Mouse (Mus musculus) stomach, embryonic 15.5 days (tissue): ENCODE data around the gene Gm17124. TPM values are rescaled to one million over a fixed set of nuclear protein-coding genes. Genes with fewer than 3 reads are reported as not detected.
"Not testable (repeated sequence)": the region's sequence is repeated elsewhere in the genome, so short reads cannot be mapped to it uniquely, and the experiment has no call there.

Experiments used
- ATAC-seq: fragments of 200-750 bp; cut with Nextera tagmentation; 2 replicates; pipeline ENCODE4 v1.8.0; 2017; ENCODE audit warnings: low read depth, moderate number of reproducible peaks, moderate TSS enrichment; ENCODE audit not compliant: insufficient read depth, low FRiP score
- H3K27ac ChIP-seq: fragments of 300-500 bp; sonication (generic); 2 replicates; pipeline ENCODE4 v1.5.1; 2015; ENCODE audit warnings: mild to moderate bottlenecking, inconsistent platforms
- H3K27me3 ChIP-seq: fragments of 300-500 bp; sonication (generic); replicated peaks from 2 replicates; pipeline ENCODE4 v1.6.1; 2015; ENCODE audit warnings: inconsistent platforms
- H3K36me3 ChIP-seq: fragments of 300-500 bp; sonication (generic); 2 replicates; pipeline ENCODE4 v1.6.1; 2015; ENCODE audit warnings: inconsistent platforms
- H3K4me1 ChIP-seq: fragments of 300-500 bp; sonication (generic); 2 replicates; pipeline ENCODE4 v1.6.1; 2015; ENCODE audit warnings: inconsistent platforms
- H3K4me2 ChIP-seq: fragments of 300-500 bp; sonication (generic); 2 replicates; pipeline ENCODE4 v1.6.1; 2015; ENCODE audit warnings: mild to moderate bottlenecking, inconsistent platforms
- H3K4me3 ChIP-seq: fragments of 300-500 bp; sonication (generic); replicated peaks from 2 replicates; pipeline ENCODE4 v1.5.1; 2015; ENCODE audit warnings: inconsistent platforms
- H3K9ac ChIP-seq: fragments of 300-500 bp; sonication (generic); 2 replicates; pipeline ENCODE4 v1.6.1; 2015; ENCODE audit warnings: inconsistent platforms
- H3K9me3 ChIP-seq: fragments of 300-500 bp; sonication (generic); 2 replicates; pipeline ENCODE4 v1.6.1; 2016; ENCODE audit warnings: inconsistent platforms
- WGBS: fragments of 180-500 bp; shearing (Covaris S2); methylation state at CpG from one replicate; pipeline ENCODE4 v1.1.7; 2015; 5-methylcytosine and 5-hydroxymethylcytosine counted together
- microRNA-seq: library from miRNA; unstranded; fragments of <30 nt; microRNA quantifications from one replicate; pipeline ENCODE4, GENCODE M21; 2016
- polyA plus RNA-seq: library from polyadenylated mRNA; unstranded; fragments of >200 nt; fragmentation: Nextera tagmentation; extraction: Ambion mirVana; gene quantifications from 2 replicates; pipeline ENCODE4 v1.2.1, GENCODE M21; 2015

The Gm17124 gene
- polyA plus RNA-seq: not detected in 2 replicates

DNA sequence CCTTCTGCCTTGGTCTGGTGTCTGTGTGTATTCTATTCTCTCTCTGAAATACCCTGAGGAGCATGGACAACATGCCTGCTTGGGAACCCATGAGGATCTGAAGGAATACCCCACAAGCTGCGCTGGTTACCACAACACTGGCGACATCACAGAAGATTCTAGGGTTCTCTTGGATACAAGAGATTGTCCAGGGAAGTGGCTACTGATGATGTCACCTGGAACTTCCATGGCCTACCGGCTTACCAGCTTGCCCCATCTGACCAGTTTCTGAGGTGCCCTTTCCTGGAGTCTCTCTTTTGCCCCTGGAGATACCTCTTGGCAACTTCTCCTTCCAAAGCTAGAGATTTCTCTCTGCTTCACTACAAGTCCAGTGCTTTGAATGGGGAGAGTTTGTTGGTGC is at the start of gene Gm17124:
TSS of gene Gm17124 (minus strand) at position 101 of the 400 bp plus-strand sequence.
- not testable (repeated sequence) for H3K9me3 ChIP-seq, H3K27me3 ChIP-seq, H3K4me3 ChIP-seq, H3K9ac ChIP-seq, H3K27ac ChIP-seq, H3K4me1 ChIP-seq, ATAC-seq, H3K4me2 ChIP-seq, H3K36me3 ChIP-seq
- WGBS: no CpG with 5 or more reads among the region's 3 CpGs

DNA sequence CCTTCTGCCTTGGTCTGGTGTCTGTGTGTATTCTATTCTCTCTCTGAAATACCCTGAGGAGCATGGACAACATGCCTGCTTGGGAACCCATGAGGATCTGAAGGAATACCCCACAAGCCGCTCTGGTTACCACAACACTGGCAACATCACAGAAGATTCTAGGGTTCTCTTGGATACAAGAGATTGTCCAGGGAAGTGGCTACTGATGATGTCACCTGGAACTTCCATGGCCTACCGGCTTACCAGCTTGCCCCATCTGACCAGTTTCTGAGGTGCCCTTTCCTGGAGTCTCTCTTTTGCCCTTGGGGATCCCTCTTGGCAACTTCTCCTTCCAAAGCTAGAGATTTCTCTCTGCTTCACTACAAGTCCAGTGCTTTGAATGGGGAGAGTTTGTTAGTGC is 42.1 kb upstream of the Gm17124 start, which contains the start of gene Gm3633:
TSS of gene Gm3633 (minus strand) at position 101 of the 400 bp plus-strand sequence.
- ATAC-seq, H3K4me1 ChIP-seq, H3K36me3 ChIP-seq, H3K27ac ChIP-seq, H3K9me3 ChIP-seq, H3K4me3 ChIP-seq, H3K9ac ChIP-seq, H3K4me2 ChIP-seq, H3K27me3 ChIP-seq: not testable (repeated sequence)
- 67% methylated on average over 1 of the region's 2 CpGs for WGBS

Small RNA genes lying within 50 kb of the gene (microRNA-seq; reads per million reads assigned to microRNA genes)
- gene Gm23620: not detected
- gene Gm25228: not detected

Other genes with a start within 250 kb of the Gm17124 start
- gene Gm8005, start 160.2 kb downstream of the Gm17124 start, polyA plus RNA-seq: not detected in 2 replicates
- gene Gm8011, start 136.0 kb downstream of the Gm17124 start, polyA plus RNA-seq: not detected in 2 replicates
- not detected in 2 replicates for gene Gm8020, start 97.5 kb downstream of the Gm17124 start, polyA plus RNA-seq
- not detected in 2 replicates for gene Gm8024, start 75.6 kb downstream of the Gm17124 start, polyA plus RNA-seq
- not detected in 2 replicates for gene Gm3633, start 42.0 kb upstream of the Gm17124 start, polyA plus RNA-seq
- not detected in 2 replicates for gene Gm10378, start 56.1 kb upstream of the Gm17124 start, polyA plus RNA-seq
- not detected in 2 replicates for gene Gm3015, start 168.9 kb upstream of the Gm17124 start, polyA plus RNA-seq
- gene Gm10377, start 198.1 kb upstream of the Gm17124 start, polyA plus RNA-seq: not detected in 2 replicates